Comparison of ENCODE assay signal across 20 mouse cellular contexts in genomic region chrX:35906696-35907330, GRCm38 (mm10). TPM values are rescaled to one million over a fixed set of nuclear protein-coding genes. Genes with fewer than 3 reads are reported as not detected.
DNase-seq lines count a peak whose midpoint lies in the region; ATAC-seq and TF ChIP-seq lines count a peak whose summit lies in the region.
"Had no signal": no experiment of that assay in that cellular context is flagged by ENCODE, and none has a peak within 500 bp of the region (broad histone marks: within the 10 kb centered on the region; RNA-seq: fewer than 3 reads in every experiment).

No protein-coding gene starts in this region.

- no peak overlapping the region for H3K4me2 ChIP-seq in limb, embryonic 14.5 days (replicated peaks; ENCODE audit: low read depth, low read length, severe bottlenecking)
- H3K4me2 ChIP-seq: embryonic facial prominence, embryonic 13.5 days; heart, embryonic 13.5 days; hindbrain, embryonic 15.5 days had no signal

- no peaks in the 10 kb centered on the region for H3K27me3 ChIP-seq in limb, embryonic 14.5 days (ENCODE audit: control insufficient read depth, insufficient read depth, low read length)
- no peaks in the 10 kb centered on the region for H3K27me3 ChIP-seq in limb, embryonic 10.5 days (ENCODE audit: low read depth, poor library complexity, severe bottlenecking)
- H3K27me3 ChIP-seq: CH12.LX; embryonic facial prominence, embryonic 13.5 days; heart, embryonic 13.5 days; hindbrain, embryonic 15.5 days had no signal

- DNase-seq in adrenal gland, adult 2 months, result peak; percentile 3
- DNase-seq in adrenal gland, adult (ENCODE audit: inconsistent age in 2 of 2, low spot score in 1 of 2), result no peak
- DNase-seq in limb, embryonic 14.5 days (ENCODE audit: low spot score), result peak; percentile 30
- DNase-seq in limb, embryonic 10.5 days (ENCODE audit: low spot score), result no peak
- DNase-seq in gastrocnemius, postnatal 10 days, result peak; percentile 6
- DNase-seq in right cerebral cortex, adult 18-20 months, result no peak
- no peak for DNase-seq in ovary, postnatal 10 days (ENCODE audit: low spot score)
- DNase-seq in right cerebral cortex, postnatal 25 days, result no peak
- DNase-seq: adrenal gland, postnatal 14 days; cerebellum, adult 11-12 months; cerebellum, adult 9-10 months; cerebellum, postnatal 25 days; heart, postnatal 36 days had no signal

- H3K9ac ChIP-seq in limb, embryonic 14.5 days (ENCODE audit: low read depth, low read length, severe bottlenecking), result no peak overlapping the region
- H3K9ac ChIP-seq: embryonic facial prominence, embryonic 13.5 days; heart, embryonic 13.5 days; hindbrain, embryonic 15.5 days had no signal

- ATAC-seq in limb, embryonic 14.5 days (ENCODE audit: low FRiP score, low read depth), result no peak
- ATAC-seq: forebrain, embryonic 14.5 days; intestine, embryonic 16.5 days had no signal

- no peaks in the 10 kb centered on the region for H3K9me3 ChIP-seq in limb, embryonic 14.5 days (ENCODE audit: control insufficient read depth, low read length)
- H3K9me3 ChIP-seq in limb, embryonic 10.5 days (replicated peaks), result no peaks in the 10 kb centered on the region
- H3K9me3 ChIP-seq: embryonic facial prominence, embryonic 13.5 days; forebrain, embryonic 10.5 days; heart, embryonic 13.5 days; hindbrain, embryonic 15.5 days had no signal

- H3K27ac ChIP-seq in limb, embryonic 14.5 days (replicated peaks; ENCODE audit: low read depth, low read length), result no peak overlapping the region
- H3K27ac ChIP-seq in limb, embryonic 10.5 days, result no peak overlapping the region
- H3K27ac ChIP-seq: embryonic facial prominence, embryonic 13.5 days; forebrain, embryonic 10.5 days; heart, embryonic 13.5 days; hindbrain, embryonic 15.5 days had no signal

- WGBS in limb, embryonic 14.5 days, result 63% methylated on average over 4 of the region's 4 CpGs
- 81% methylated on average over 4 of the region's 4 CpGs for WGBS in limb, embryonic 10.5 days

- H3K4me1 ChIP-seq in limb, embryonic 14.5 days (ENCODE audit: control insufficient read depth, insufficient read depth, low read length), result no peaks in the 10 kb centered on the region
- no peaks in the 10 kb centered on the region for H3K4me1 ChIP-seq in limb, embryonic 10.5 days
- H3K4me1 ChIP-seq: embryonic facial prominence, embryonic 13.5 days; forebrain, embryonic 10.5 days; heart, embryonic 13.5 days; hindbrain, embryonic 15.5 days had no signal

- H3K36me3 ChIP-seq in limb, embryonic 14.5 days (ENCODE audit: control insufficient read depth, insufficient read depth, low read length), result no peaks in the 10 kb centered on the region
- H3K36me3 ChIP-seq in limb, embryonic 10.5 days, result no peaks in the 10 kb centered on the region
- H3K36me3 ChIP-seq: embryonic facial prominence, embryonic 13.5 days; forebrain, embryonic 10.5 days; heart, embryonic 13.5 days; hindbrain, embryonic 15.5 days had no signal

- no peak for TF ChIP-seq POLR2A in limb, embryonic 14.5 days (IDR thresholded peaks at IDR 0.05; ENCODE audit: borderline replicate concordance, extremely low read depth, insufficient read depth, insufficient read length)

- no peak overlapping the region for H3K4me3 ChIP-seq in limb, embryonic 14.5 days (replicated peaks; ENCODE audit: low read length)
- no peak overlapping the region for H3K4me3 ChIP-seq in limb, embryonic 10.5 days
- H3K4me3 ChIP-seq: embryonic facial prominence, embryonic 13.5 days; forebrain, embryonic 10.5 days; heart, embryonic 13.5 days; hindbrain, embryonic 15.5 days had no signal

RNA-seq across cellular contexts. Expression of gene Dock11, which starts 18.2 kb away (rescaled TPM):
- 1 to 10 TPM; 4.6 to 7.1 TPM for total RNA-seq in adrenal gland, adult 2 months (2021)
- 0.20 and 0.30 TPM in 2 replicates for polyA plus RNA-seq in adrenal gland, adult 2 months (2012; rRNA removed)
- polyA plus RNA-seq in limb, embryonic 14.5 days (2012; rRNA removed), result 13.5 and 17.9 TPM in 2 replicates
- polyA plus RNA-seq in limb, embryonic 14.5 days (2014; fragmentation: Nextera tagmentation; extraction: Ambion mirVana), result 24.4 and 24.5 TPM in 2 replicates
- 15.2 and 15.5 TPM in 2 replicates for polyA plus RNA-seq in limb, embryonic 10.5 days (2016; fragmentation: Nextera tagmentation; extraction: Ambion mirVana)
- total RNA-seq in gastrocnemius, postnatal 10 days (2021), result 10 to 100 TPM in 1 of 2 experiments, 1 to 10 TPM in 1; 10.0 to 12.9 TPM

Comparison
In these comparisons a context has a peak if more than half of its experiments do, and no peak if none do; other contexts are left out.
1. DNase-seq: peak in adrenal gland, adult 2 months (single experiment), limb, embryonic 14.5 days (single experiment) and gastrocnemius, postnatal 10 days (single experiment); none in adrenal gland, adult (0 of 2), limb, embryonic 10.5 days (single experiment), right cerebral cortex, adult 18-20 months (single experiment), ovary, postnatal 10 days (single experiment) and right cerebral cortex, postnatal 25 days (single experiment).
2. RNA of gene Dock11, which starts 18.2 kb away (polyA plus RNA-seq): 13.5 to 24.5 TPM in limb, embryonic 14.5 days and 15.2 to 15.5 TPM in limb, embryonic 10.5 days; 0.20 to 0.30 TPM in adrenal gland, adult 2 months; every median in the first group is over 10 times any median in the second.